Mouse (Mus musculus): ENCODE results near the gene Ttc9c. TPM values are rescaled to one million over a fixed set of nuclear protein-coding genes. Genes with fewer than 3 reads are reported as not detected.

The Ttc9c gene
- 1.4 and 2.1 TPM in 2 replicates for polyA plus RNA-seq (2012; rRNA removed)

DNA sequence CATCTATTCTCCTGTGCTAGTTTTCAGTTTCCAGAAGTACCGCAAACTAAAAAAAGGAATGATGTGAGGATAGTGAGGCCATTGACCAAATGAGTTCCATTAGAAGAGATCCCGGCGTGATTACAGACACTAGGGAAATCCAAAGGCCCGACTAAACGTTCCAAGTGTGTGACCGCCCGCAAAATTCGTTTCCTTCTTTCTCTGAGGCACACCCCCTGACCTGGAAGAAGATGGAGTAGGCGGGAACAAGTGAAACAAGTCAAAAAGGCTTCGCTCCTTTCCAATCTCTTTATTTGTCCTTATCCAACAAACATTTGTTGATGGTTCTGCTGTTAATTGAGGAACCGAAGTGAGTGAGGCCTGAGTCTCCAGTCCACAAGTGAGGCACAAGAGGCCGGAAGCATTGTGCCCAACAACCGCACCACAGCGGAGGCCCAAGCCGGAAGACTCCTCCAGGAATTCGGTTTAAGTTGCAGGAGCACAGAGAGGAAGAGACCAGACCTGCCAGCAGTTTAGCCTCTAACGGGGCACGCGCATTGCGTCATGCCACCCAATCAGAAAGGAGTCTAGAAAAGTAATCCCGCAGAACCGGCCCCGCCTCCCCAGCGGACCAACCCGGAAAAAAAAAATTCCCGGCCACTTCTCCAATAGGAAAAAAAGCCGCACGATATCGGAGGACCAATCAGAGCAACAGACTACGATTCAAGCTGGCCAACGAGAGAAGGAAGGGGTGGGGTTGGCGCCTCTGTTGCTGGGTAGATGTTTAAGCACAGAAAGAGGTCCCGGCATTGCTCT is at the start of gene Ttc9c:
TSS of gene Ttc9c (minus strand) at position 533 of the 795 bp plus-strand sequence.

GRCm38 (mm10) chr19:8850402-8850901 is 31.3 kb upstream of the Ttc9c start, which contains the start of gene Lrrn4cl:
Lrrn4cl (plus strand) TSS chr19:8850768.

DNA sequence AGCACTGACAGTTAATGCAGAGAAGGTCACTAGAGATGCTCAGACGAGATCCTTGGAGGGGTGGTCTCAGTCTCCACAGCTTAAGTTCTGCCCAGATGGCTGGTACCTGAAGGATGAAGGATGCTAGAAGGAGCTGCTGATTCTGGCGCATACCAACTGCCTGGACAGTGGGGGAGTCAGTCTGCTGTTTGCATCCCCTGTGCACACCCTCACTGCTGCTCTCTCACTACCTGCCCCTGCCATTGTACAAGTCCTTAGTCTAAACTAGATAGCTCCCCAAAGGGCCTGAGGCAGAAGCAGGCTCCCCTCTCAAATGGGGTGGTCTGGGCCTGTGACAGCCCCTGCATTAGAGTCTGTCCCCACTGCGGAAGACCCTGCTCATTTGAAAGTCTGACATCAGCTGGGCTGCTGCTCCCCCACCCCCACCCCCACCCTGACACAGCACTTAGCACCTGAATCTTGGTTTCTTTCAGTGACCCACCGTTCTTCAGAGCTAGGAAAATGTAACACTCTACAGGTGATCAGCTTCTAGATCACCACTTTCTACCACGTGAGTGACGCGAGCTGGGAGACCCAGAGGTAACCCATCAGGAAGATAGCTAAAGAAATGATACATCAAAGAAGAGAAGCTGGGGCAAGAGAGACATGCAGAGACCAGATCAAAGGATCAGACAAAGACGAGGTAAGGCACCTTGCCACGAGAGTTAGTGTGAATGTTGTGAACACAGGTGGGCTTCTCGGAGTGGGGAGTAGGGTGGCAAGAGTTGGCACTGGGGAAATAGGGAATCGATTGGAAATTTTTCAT is 20.2 kb upstream of the Ttc9c start, which contains the start of gene Gng3:
TSS of gene Gng3 (minus strand) at position 92 of the 805 bp plus-strand sequence.

GRCm38 (mm10) chr19:8837251-8837791 is 18.2 kb upstream of the Ttc9c start, which contains the start of gene Bscl2:
Bscl2 (plus strand) TSS chr19:8837467.

DNA sequence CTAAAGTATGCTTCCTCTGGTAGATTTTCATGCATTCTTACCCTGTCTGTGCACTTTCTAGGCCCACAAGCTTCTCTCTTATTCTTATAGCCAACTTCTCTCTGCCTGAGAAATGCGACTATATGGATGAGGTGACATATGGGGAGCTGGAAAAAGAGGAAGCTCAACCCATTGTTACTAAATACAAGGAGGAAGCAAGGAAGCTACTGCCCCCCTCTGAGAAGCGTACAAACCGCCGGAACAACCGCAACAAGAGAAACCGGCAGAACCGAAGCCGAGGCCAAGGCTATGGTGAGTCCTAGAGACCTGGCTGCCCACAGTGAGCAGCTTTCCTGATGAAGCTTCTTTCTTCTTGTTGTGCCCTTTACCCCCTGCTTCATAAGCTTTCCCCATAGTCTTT is 10.5 kb upstream of the Ttc9c start, which contains the start of gene AC129217.1:
TSS of gene AC129217.1 (plus strand) at position 114 of the 400 bp plus-strand sequence.

GRCm38 (mm10) chr19:8819596-8820423 is 677 bp upstream of the Ttc9c start, which contains the start of gene Hnrnpul2:
Hnrnpul2 (plus strand) TSS chr19:8820010.

DNA sequence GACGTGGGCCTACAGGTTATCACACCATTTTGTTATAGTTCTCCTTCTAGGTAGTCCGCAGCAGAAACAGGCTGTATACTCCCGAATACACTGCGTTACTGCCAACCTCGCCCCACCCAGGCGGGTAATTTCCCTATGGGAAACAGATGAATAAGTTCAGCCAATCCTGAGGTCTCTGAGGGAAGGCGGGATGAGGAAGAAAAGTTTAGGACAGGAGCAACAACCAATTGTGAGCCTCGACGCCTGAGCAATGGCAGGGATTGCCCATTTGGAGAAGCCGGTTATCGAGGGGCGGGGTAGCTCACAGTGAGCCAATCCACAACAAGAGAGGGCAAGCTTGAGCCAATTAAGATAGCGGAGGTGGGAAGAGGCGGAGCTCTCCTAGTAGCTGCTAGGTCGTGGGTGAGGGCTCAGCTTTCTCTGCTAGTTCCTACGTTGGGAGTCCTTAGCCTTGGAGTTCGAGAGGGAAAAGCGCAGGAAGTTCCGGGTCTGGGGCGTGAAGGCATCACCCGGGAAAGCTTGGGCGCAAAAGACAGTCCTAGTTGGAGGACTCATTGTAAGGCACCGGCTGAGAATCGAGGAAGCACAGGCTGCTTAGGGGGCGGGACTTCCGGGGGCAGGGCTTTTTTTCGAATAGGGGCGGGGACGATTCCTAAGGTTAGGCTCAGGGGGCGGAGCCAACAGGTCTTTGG is 16.9 kb downstream of the Ttc9c start, which contains the start of gene Zbtb3:
TSS of gene Zbtb3 (plus strand) at position 426 of the 692 bp plus-strand sequence.

GRCm38 (mm10) chr19:8798264-8798946 is 20.7 kb downstream of the Ttc9c start, which contains the start of gene Polr2g:
Polr2g (minus strand) TSS chr19:8798577.

DNA sequence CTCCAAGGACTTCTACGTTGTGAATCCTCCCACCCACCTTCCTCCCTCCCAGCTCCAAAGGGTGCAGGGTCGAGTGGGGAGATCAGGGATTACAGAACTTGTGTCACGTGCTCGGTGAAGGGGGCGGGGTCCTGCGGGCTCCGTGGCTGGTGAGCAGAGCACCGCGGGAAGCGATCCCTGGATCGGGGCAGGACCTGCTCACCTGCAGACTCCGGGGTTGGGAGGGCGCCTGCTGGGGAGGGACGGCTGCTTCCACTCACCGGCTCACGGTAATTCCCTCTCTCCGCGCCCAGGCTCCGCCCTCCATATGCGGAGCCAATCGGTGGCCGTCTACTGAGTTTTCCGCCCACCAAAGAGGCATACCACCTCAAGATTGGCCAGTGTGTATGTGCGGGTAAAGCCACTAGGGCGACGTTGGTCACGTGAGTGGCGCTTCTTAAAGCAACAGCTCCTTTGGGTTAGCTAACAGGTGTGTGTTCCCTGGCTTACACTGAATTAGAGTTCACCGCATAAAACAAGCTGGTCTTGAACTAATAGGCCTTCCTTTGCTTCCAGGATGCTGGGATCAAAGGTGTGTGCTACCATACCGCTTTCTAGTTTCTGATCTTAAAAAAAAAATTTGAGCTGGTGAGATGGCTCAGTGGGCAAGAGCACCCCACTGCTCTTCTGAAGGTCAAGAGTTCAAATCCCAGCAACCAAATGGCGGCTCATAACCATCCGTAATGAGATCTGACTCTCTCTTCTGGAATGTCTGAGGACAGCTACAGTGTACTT is 32.9 kb downstream of the Ttc9c start, which contains the start of gene Taf6l:
TSS of gene Taf6l (minus strand) at position 410 of the 774 bp plus-strand sequence.

GRCm38 (mm10) chr19:8774086-8774835 is 44.9 kb downstream of the Ttc9c start, which contains the start of gene Tmem179b:
Tmem179b (minus strand) TSS chr19:8774467.

GRCm38 (mm10) chr19:8770567-8771270 is 48.4 kb downstream of the Ttc9c start, which contains the start of gene Tmem223:
Tmem223 (plus strand) TSS chr19:8770996.

Other genes with a start within 250 kb of the Ttc9c start
- gene Slc22a8, start 228.1 kb downstream of the Ttc9c start, polyA plus RNA-seq (2012; rRNA removed) = not detected in 2 replicates
- gene Slc22a6, start 201.3 kb downstream of the Ttc9c start, polyA plus RNA-seq (2012; rRNA removed) = not detected in 2 replicates
- 2.4 and 2.8 TPM in 2 replicates for gene Chrm1, start 155.5 kb downstream of the Ttc9c start, polyA plus RNA-seq (2012; rRNA removed)
- 59.0 and 70.9 TPM in 2 replicates for gene Slc3a2, start 96.0 kb downstream of the Ttc9c start, polyA plus RNA-seq (2012; rRNA removed)
- gene Wdr74, start 83.5 kb downstream of the Ttc9c start, polyA plus RNA-seq (2012; rRNA removed) = 13.9 and 17.6 TPM in 2 replicates
- gene 1700092M07Rik, start 78.6 kb downstream of the Ttc9c start, polyA plus RNA-seq (2012; rRNA removed) = not detected in 2 replicates
- 28.6 and 29.7 TPM in 2 replicates for gene Stx5a, start 77.9 kb downstream of the Ttc9c start, polyA plus RNA-seq (2012; rRNA removed)
- gene Nxf1, start 62.3 kb downstream of the Ttc9c start, polyA plus RNA-seq (2012; rRNA removed) = 24.7 and 38.5 TPM in 2 replicates
- gene Tmem223, start 48.3 kb downstream of the Ttc9c start, polyA plus RNA-seq (2012; rRNA removed) = 107 and 138 TPM in 2 replicates
- 63.5 and 70.7 TPM in 2 replicates for gene Tmem179b, start 44.9 kb downstream of the Ttc9c start, polyA plus RNA-seq (2012; rRNA removed)
- 5.5 and 9.3 TPM in 2 replicates for gene Taf6l, start 32.9 kb downstream of the Ttc9c start, polyA plus RNA-seq (2012; rRNA removed)
- gene Polr2g, start 20.8 kb downstream of the Ttc9c start, polyA plus RNA-seq (2012; rRNA removed) = 9.7 and 10.4 TPM in 2 replicates
- gene Zbtb3, start 16.8 kb downstream of the Ttc9c start, polyA plus RNA-seq (2012; rRNA removed) = 0.48 and 0.78 TPM in 2 replicates
- gene Hnrnpul2, start 677 bp upstream of the Ttc9c start, polyA plus RNA-seq (2012; rRNA removed) = 4.1 and 4.8 TPM in 2 replicates
- 0.61 TPM in 1 of 2 replicates, not detected in the other for gene AC129217.1, start 10.4 kb upstream of the Ttc9c start, polyA plus RNA-seq (2012; rRNA removed)
- gene Bscl2, start 18.1 kb upstream of the Ttc9c start, polyA plus RNA-seq (2012; rRNA removed) = 102 and 130 TPM in 2 replicates
- 0.41 and 0.42 TPM in 2 replicates for gene Gng3, start 19.9 kb upstream of the Ttc9c start, polyA plus RNA-seq (2012; rRNA removed)
- gene Lrrn4cl, start 31.4 kb upstream of the Ttc9c start, polyA plus RNA-seq (2012; rRNA removed) = 1.0 and 1.1 TPM in 2 replicates
- gene Ubxn1, start 52.2 kb upstream of the Ttc9c start, polyA plus RNA-seq (2012; rRNA removed) = 92.0 and 115 TPM in 2 replicates
- 7.5 and 9.7 TPM in 2 replicates for gene Uqcc3, start 61.6 kb upstream of the Ttc9c start, polyA plus RNA-seq (2012; rRNA removed)
- gene Lbhd1, start 64.4 kb upstream of the Ttc9c start, polyA plus RNA-seq (2012; rRNA removed) = 0.36 and 0.58 TPM in 2 replicates
- gene Gm49403, start 64.6 kb upstream of the Ttc9c start, polyA plus RNA-seq (2012; rRNA removed) = not detected in 2 replicates
- 2.3 and 2.6 TPM in 2 replicates for gene 1810009A15Rik, start 69.5 kb upstream of the Ttc9c start, polyA plus RNA-seq (2012; rRNA removed)
- 0.21 TPM in 1 of 2 replicates, not detected in the other for gene Gm49416, start 69.6 kb upstream of the Ttc9c start, polyA plus RNA-seq (2012; rRNA removed)
- 12.8 and 15.7 TPM in 2 replicates for gene Ints5, start 73.7 kb upstream of the Ttc9c start, polyA plus RNA-seq (2012; rRNA removed)
- gene Ganab, start 78.7 kb upstream of the Ttc9c start, polyA plus RNA-seq (2012; rRNA removed) = 23.0 and 34.6 TPM in 2 replicates
- gene B3gat3, start 101.0 kb upstream of the Ttc9c start, polyA plus RNA-seq (2012; rRNA removed) = 51.9 and 68.6 TPM in 2 replicates
- 10.0 and 15.1 TPM in 2 replicates for gene Rom1, start 110.0 kb upstream of the Ttc9c start, polyA plus RNA-seq (2012; rRNA removed)
- 27.6 and 30.6 TPM in 2 replicates for gene Eml3, start 110.2 kb upstream of the Ttc9c start, polyA plus RNA-seq (2012; rRNA removed)
- gene Mta2, start 122.5 kb upstream of the Ttc9c start, polyA plus RNA-seq (2012; rRNA removed) = 7.1 and 8.7 TPM in 2 replicates
- 6.5 and 9.3 TPM in 2 replicates for gene Tut1, start 134.5 kb upstream of the Ttc9c start, polyA plus RNA-seq (2012; rRNA removed)
- 33.9 and 55.8 TPM in 2 replicates for gene Eef1g, start 147.7 kb upstream of the Ttc9c start, polyA plus RNA-seq (2012; rRNA removed)
- gene Ahnak, start 170.0 kb upstream of the Ttc9c start, polyA plus RNA-seq (2012; rRNA removed) = 6.4 and 12.5 TPM in 2 replicates